Comparison of ENCODE assay signal across 8 mouse cellular contexts in genomic region chr4:128806827-128807179, GRCm38 (mm10). TPM values are rescaled to one million over a fixed set of nuclear protein-coding genes. Genes with fewer than 3 reads are reported as not detected.
DNase-seq lines count a peak whose midpoint lies in the region; ATAC-seq and TF ChIP-seq lines count a peak whose summit lies in the region.

No protein-coding gene starts in this region.

- TF ChIP-seq EP300 in heart, adult 2 months (IDR thresholded peaks at IDR 0.05; ENCODE audit: insufficient read depth, low read depth, low read length): no peak
- TF ChIP-seq EP300 in lung, postnatal 0 days (IDR thresholded peaks at IDR 0.05): no peak

- intact Hi-C loops in heart, adult 2 months (cut with DNase I): loop anchor here (5.0 kb wide), 1 partner anchor 50 kb away; no protein-coding TSS in a partner anchor

- peak overlapping the region; percentile 91 for H3K4me3 ChIP-seq in embryonic facial prominence, embryonic 10.5 days
- peak overlapping the region; percentile 63 for H3K4me3 ChIP-seq in heart, adult 2 months
- H3K4me3 ChIP-seq in kidney, adult 2 months (ENCODE audit: insufficient read depth, low read depth, low read length): peak overlapping the region; percentile 65
- peak overlapping the region; percentile 78 for H3K4me3 ChIP-seq in lung, postnatal 0 days (ENCODE audit: low read depth, low read length)

- peak overlapping the region; percentile 89 for H3K9ac ChIP-seq in heart, adult 2 months (ENCODE audit: low read depth, low read length)
- H3K9ac ChIP-seq in lung, postnatal 0 days (replicated peaks; ENCODE audit: low read depth): peak overlapping the region; percentile 96

- peak; percentile 21 for ATAC-seq in CD4-positive, CD25-positive, alpha-beta regulatory T cell, adult 4 months
- peak; percentile 42 for ATAC-seq in lung, postnatal 0 days

- no peaks in the 10 kb centered on the region for H3K9me3 ChIP-seq in embryonic facial prominence, embryonic 10.5 days
- H3K9me3 ChIP-seq in lung, postnatal 0 days (ENCODE audit: low read length): no peaks in the 10 kb centered on the region

- under 1% methylated on average over 15 of the region's 15 CpGs for WGBS in embryonic facial prominence, embryonic 10.5 days
- whole genome bisulfite sequencing in heart, adult 2 months: under 1% methylated on average over 15 of the region's 15 CpGs
- 1% methylated on average over 15 of the region's 15 CpGs for WGBS in kidney, adult 2 months
- 0% methylated on average over 15 of the region's 15 CpGs for WGBS in lung, postnatal 0 days

- peak; percentile 90 for DNase-seq in adrenal gland, adult 2 months
- peak; percentile 87 for DNase-seq in embryonic facial prominence, embryonic 10.5 days (ENCODE audit: low spot score)
- DNase-seq in heart, adult 2 months: peak; percentile 73 to 78
- DNase-seq in kidney, adult 2 months: peak; percentile 86
- peak; percentile 87 for DNase-seq in lung, postnatal 0 days (ENCODE audit: low spot score)
- peak; percentile 33 for DNase-seq in ovary, postnatal 14 days (ENCODE audit: low spot score)
- peak; percentile 86 for DNase-seq in yolk sac, embryonic 10.5 days (ENCODE audit: low spot score)

- peak; percentile 76 for TF ChIP-seq POLR2A in heart, adult 2 months (IDR thresholded peaks at IDR 0.05; ENCODE audit: insufficient read depth, low read depth, low read length)
- TF ChIP-seq POLR2A in kidney, adult 2 months (IDR thresholded peaks at IDR 0.05; ENCODE audit: low read depth, low read length): peak; percentile 83

- H3K36me3 ChIP-seq in embryonic facial prominence, embryonic 10.5 days (replicated peaks): peaks cover 10% of the 10 kb centered on the region; the same call in 1 of the 2 replicates
- no peaks in the 10 kb centered on the region for H3K36me3 ChIP-seq in heart, adult 2 months (ENCODE audit: control insufficient read depth, insufficient read depth, low read length)
- H3K36me3 ChIP-seq in kidney, adult 2 months (ENCODE audit: control insufficient read depth, insufficient read depth, low read length): no peaks in the 10 kb centered on the region
- no peaks in the 10 kb centered on the region for H3K36me3 ChIP-seq in lung, postnatal 0 days (ENCODE audit: insufficient read depth, low read length)

- peaks cover 9% of the 10 kb centered on the region for H3K79me2 ChIP-seq in heart, adult 2 months (replicated peaks; ENCODE audit: control insufficient read depth, insufficient read depth, low read length)

- no peak for TF ChIP-seq CTCF in heart, adult 2 months (IDR thresholded peaks at IDR 0.05)
- no peak for TF ChIP-seq CTCF in kidney, adult 2 months (conservative IDR thresholded peaks at IDR 0.05; ENCODE audit: insufficient read depth, insufficient read length, low read depth, low read length)
- TF ChIP-seq CTCF in lung, postnatal 0 days (IDR thresholded peaks at IDR 0.05): 0 out of 2 replicates have a peak, but pooled peaks have one; percentile 4

- H3K4me1 ChIP-seq in embryonic facial prominence, embryonic 10.5 days: peaks cover 52% of the 10 kb centered on the region
- peaks cover 13% of the 10 kb centered on the region for H3K4me1 ChIP-seq in heart, adult 2 months (ENCODE audit: control insufficient read depth, insufficient read depth, low read length)
- H3K4me1 ChIP-seq in kidney, adult 2 months (ENCODE audit: control insufficient read depth, insufficient read depth, low read length): peaks cover 17% of the 10 kb centered on the region
- peaks cover 16% of the 10 kb centered on the region for H3K4me1 ChIP-seq in lung, postnatal 0 days (ENCODE audit: insufficient read depth, low read depth, low read length)

- peak overlapping the region; percentile 95 for H3K4me2 ChIP-seq in lung, postnatal 0 days (replicated peaks; ENCODE audit: low read depth, low read length)

- peak overlapping the region; percentile 99 for H3K27ac ChIP-seq in embryonic facial prominence, embryonic 10.5 days (replicated peaks)
- peak overlapping the region; percentile 76 for H3K27ac ChIP-seq in heart, adult 2 months
- H3K27ac ChIP-seq in kidney, adult 2 months (ENCODE audit: insufficient read depth, low read depth, low read length): peak overlapping the region; percentile 18
- H3K27ac ChIP-seq in lung, postnatal 0 days (ENCODE audit: low read length): peak overlapping the region; percentile 99

- H3K27me3 ChIP-seq in embryonic facial prominence, embryonic 10.5 days (replicated peaks; ENCODE audit: low read depth, poor library complexity, severe bottlenecking): no peaks in the 10 kb centered on the region
- no peaks in the 10 kb centered on the region for H3K27me3 ChIP-seq in heart, adult 2 months (ENCODE audit: control insufficient read depth, insufficient read depth, low read length)
- H3K27me3 ChIP-seq in kidney, adult 2 months (replicated peaks; ENCODE audit: control insufficient read depth, insufficient read depth, low read length): no peaks in the 10 kb centered on the region
- no peaks in the 10 kb centered on the region for H3K27me3 ChIP-seq in lung, postnatal 0 days (replicated peaks; ENCODE audit: insufficient read depth, low read length)

RNA-seq across cellular contexts. Expression of gene Zfp362, which starts 1.0 kb away (rescaled TPM):
- polyA plus RNA-seq in CD4-positive, CD25-positive, alpha-beta regulatory T cell, adult 4 months (2017; shearing (Covaris generic)): 1 to 10 TPM; 8.3 to 8.4 TPM
- 10 to 100 TPM; 21.2 to 28.2 TPM for total RNA-seq in adrenal gland, adult 2 months (2021)
- 57.7 and 66.7 TPM in 2 replicates for polyA plus RNA-seq in adrenal gland, adult 2 months (2012; rRNA removed)
- 38.7 and 39.0 TPM in 2 replicates for polyA plus RNA-seq in embryonic facial prominence, embryonic 10.5 days (2016; fragmentation: Nextera tagmentation; extraction: Ambion mirVana)
- total RNA-seq in heart, adult 2 months (2021): 10 to 100 TPM; 11.9 to 12.8 TPM
- 13.2 and 18.8 TPM in 2 replicates for polyA plus RNA-seq in heart, adult 2 months (2012; rRNA removed)
- polyA plus RNA-seq in kidney, adult 2 months (2012; rRNA removed): 29.5 and 29.7 TPM in 2 replicates
- 21.6 and 23.8 TPM in 2 replicates for polyA plus RNA-seq in lung, postnatal 0 days (2015; fragmentation: Nextera tagmentation; extraction: Ambion mirVana)

RNA-seq across cellular contexts. Expression of gene A3galt2, which starts 51.6 kb away (rescaled TPM):
- under 1 TPM; 0.18 to 0.22 TPM for polyA plus RNA-seq in CD4-positive, CD25-positive, alpha-beta regulatory T cell, adult 4 months (2017; shearing (Covaris generic))
- under 1 TPM; 0.20 to 0.21 TPM for total RNA-seq in adrenal gland, adult 2 months (2021)
- polyA plus RNA-seq in adrenal gland, adult 2 months (2012; rRNA removed): 0.51 and 0.60 TPM in 2 replicates
- 0.09 and 0.12 TPM in 2 replicates for polyA plus RNA-seq in embryonic facial prominence, embryonic 10.5 days (2016; fragmentation: Nextera tagmentation; extraction: Ambion mirVana)
- total RNA-seq in heart, adult 2 months (2021): under 1 TPM; 0.08 to 0.16 TPM
- 0.15 and 0.37 TPM in 2 replicates for polyA plus RNA-seq in heart, adult 2 months (2012; rRNA removed)
- polyA plus RNA-seq in kidney, adult 2 months (2012; rRNA removed): 0.16 and 0.39 TPM in 2 replicates
- polyA plus RNA-seq in lung, postnatal 0 days (2015; fragmentation: Nextera tagmentation; extraction: Ambion mirVana): 0.04 and 0.08 TPM in 2 replicates

Comparison
In these comparisons a context has a peak if more than half of its experiments do, and no peak if none do; other contexts are left out.
1. Peak in every context shown above with its lines: DNase-seq, ATAC-seq, H3K4me3 ChIP-seq and H3K27ac ChIP-seq.
2. DNase-seq: peak in every context shown above with its lines; median percentile 90 in adrenal gland, adult 2 months; 87 in embryonic facial prominence, embryonic 10.5 days; 87 in lung, postnatal 0 days; 86 in kidney, adult 2 months; 86 in yolk sac, embryonic 10.5 days; 76 in heart, adult 2 months; 33 in ovary, postnatal 14 days.
3. H3K27ac ChIP-seq: peak in every context shown above with its lines; median percentile 99 in embryonic facial prominence, embryonic 10.5 days; 99 in lung, postnatal 0 days; 76 in heart, adult 2 months; 18 in kidney, adult 2 months.